Mouse (Mus musculus): Measurements from ENCODE around the gene Tas2r134.

Tas2r134 gene

GRCm38 (mm10) chr2:51627211-51627610, at the start of gene Tas2r134:
Tas2r134 (plus strand) TSS chr2:51627511.
- DNase-seq (ENCODE audit: low read depth, low spot score): no peak

GRCm38 (mm10) chr2:51579767-51580166, 47.5 kb upstream of the Tas2r134 start:
- DNase-seq (ENCODE audit: low read depth, low spot score): no peak

- DNase-seq (ENCODE audit: low read depth, low spot score): no peak
Measured at GRCm38 (mm10) chr2:51584050-51585046, 43.0 kb upstream of the Tas2r134 start.

GRCm38 (mm10) chr2:51588336-51588735, 39.0 kb upstream of the Tas2r134 start:
- DNase-seq (ENCODE audit: low read depth, low spot score): no peak

- DNase-seq (ENCODE audit: low read depth, low spot score): no peak
Measured at GRCm38 (mm10) chr2:51588895-51589294, 38.4 kb upstream of the Tas2r134 start.

GRCm38 (mm10) chr2:51589627-51590026, 37.7 kb upstream of the Tas2r134 start:
- no peak for DNase-seq (ENCODE audit: low read depth, low spot score)

- no peak for DNase-seq (ENCODE audit: low read depth, low spot score)
Measured at GRCm38 (mm10) chr2:51590308-51590707, 37.0 kb upstream of the Tas2r134 start.

- no peak for DNase-seq (ENCODE audit: low read depth, low spot score)
Measured at GRCm38 (mm10) chr2:51592157-51592556, 35.2 kb upstream of the Tas2r134 start.

- DNase-seq (ENCODE audit: low read depth, low spot score): no peak
Measured at GRCm38 (mm10) chr2:51599473-51600201, 27.7 kb upstream of the Tas2r134 start.

- DNase-seq (ENCODE audit: low read depth, low spot score): no peak
Measured at GRCm38 (mm10) chr2:51600202-51600487, 27.2 kb upstream of the Tas2r134 start.

GRCm38 (mm10) chr2:51600873-51601272, 26.4 kb upstream of the Tas2r134 start:
- no peak for DNase-seq (ENCODE audit: low read depth, low spot score)

- peak; percentile 13 for DNase-seq (ENCODE audit: low read depth, low spot score)
Measured at GRCm38 (mm10) chr2:51610305-51610704, 17.0 kb upstream of the Tas2r134 start.

GRCm38 (mm10) chr2:51610897-51611296, 16.4 kb upstream of the Tas2r134 start:
- DNase-seq (ENCODE audit: low read depth, low spot score): no peak

GRCm38 (mm10) chr2:51613716-51614115, 13.6 kb upstream of the Tas2r134 start:
- no peak for DNase-seq (ENCODE audit: low read depth, low spot score)

GRCm38 (mm10) chr2:51621931-51622330, 5.4 kb upstream of the Tas2r134 start:
- no peak for DNase-seq (ENCODE audit: low read depth, low spot score)

GRCm38 (mm10) chr2:51626007-51626406, 1.3 kb upstream of the Tas2r134 start:
- no peak for DNase-seq (ENCODE audit: low read depth, low spot score)

- DNase-seq (ENCODE audit: low read depth, low spot score): no peak
Measured at GRCm38 (mm10) chr2:51631428-51631827, 4.1 kb downstream of the Tas2r134 start.

- no peak for DNase-seq (ENCODE audit: low read depth, low spot score)
Measured at GRCm38 (mm10) chr2:51637681-51638080, 10.4 kb downstream of the Tas2r134 start.

- no peak for DNase-seq (ENCODE audit: low read depth, low spot score)
Measured at GRCm38 (mm10) chr2:51641635-51642034, 14.3 kb downstream of the Tas2r134 start.

GRCm38 (mm10) chr2:51643244-51644139, 16.2 kb downstream of the Tas2r134 start:
- no peak for DNase-seq (ENCODE audit: low read depth, low spot score)

GRCm38 (mm10) chr2:51647972-51648371, 20.7 kb downstream of the Tas2r134 start:
- no peak for DNase-seq (ENCODE audit: low read depth, low spot score)

GRCm38 (mm10) chr2:51649887-51650286, 22.6 kb downstream of the Tas2r134 start:
- DNase-seq (ENCODE audit: low read depth, low spot score): no peak
